Mouse (Mus musculus) hindbrain, embryonic 12.5 days (tissue): ENCODE results near the gene Pxylp1. TPM values are rescaled to one million over a fixed set of nuclear protein-coding genes. Genes with fewer than 3 reads are reported as not detected.

Experiments
- ATAC-seq: fragments of 200-750 bp; cut with Nextera tagmentation; 2 replicates; pipeline ENCODE4 v1.8.0; 2017; ENCODE audit warnings: moderate TSS enrichment; ENCODE audit not compliant: low FRiP score
- H3K27ac ChIP-seq: fragments of 300-500 bp; sonication (generic); 2 replicates; pipeline ENCODE4 v1.5.1; 2016; ENCODE audit warnings: mild to moderate bottlenecking
- H3K27me3 ChIP-seq: fragments of 300-500 bp; sonication (generic); 2 replicates; pipeline ENCODE4 v1.6.1; 2016; ENCODE audit warnings: mild to moderate bottlenecking
- H3K36me3 ChIP-seq: fragments of 300-500 bp; sonication (generic); 2 replicates; pipeline ENCODE4 v1.6.1; 2016; ENCODE audit warnings: mild to moderate bottlenecking
- H3K4me1 ChIP-seq: fragments of 300-500 bp; sonication (generic); 2 replicates; pipeline ENCODE4 v1.6.1; 2016
- H3K4me2 ChIP-seq: fragments of 300-500 bp; sonication (generic); replicated peaks from 2 replicates; pipeline ENCODE4 v1.6.1; 2016; ENCODE audit warnings: mild to moderate bottlenecking
- H3K4me3 ChIP-seq: fragments of 300-500 bp; sonication (generic); 2 replicates; pipeline ENCODE4 v1.5.1; 2016; ENCODE audit warnings: mild to moderate bottlenecking
- H3K9ac ChIP-seq: fragments of 300-500 bp; sonication (generic); 2 replicates; pipeline ENCODE4 v1.6.1; 2016; ENCODE audit warnings: mild to moderate bottlenecking, moderate library complexity
- H3K9me3 ChIP-seq: fragments of 300-500 bp; sonication (generic); replicated peaks from 2 replicates; pipeline ENCODE4 v1.6.1; 2016; ENCODE audit warnings: mild to moderate bottlenecking
- WGBS: fragments of 180-500 bp; shearing (Covaris S2); methylation state at CpG from one replicate; pipeline ENCODE4 v1.1.7; 2016; 5-methylcytosine and 5-hydroxymethylcytosine counted together
- polyA plus RNA-seq: library from polyadenylated mRNA; unstranded; fragments of >200 nt; fragmentation: Nextera tagmentation; extraction: Ambion mirVana; gene quantifications from 2 replicates; pipeline ENCODE4 v1.2.1, GENCODE M21; 2016

Pxylp1 gene
- polyA plus RNA-seq, 1 experiment from 2014 or later: 59.9 TPM

DNA sequence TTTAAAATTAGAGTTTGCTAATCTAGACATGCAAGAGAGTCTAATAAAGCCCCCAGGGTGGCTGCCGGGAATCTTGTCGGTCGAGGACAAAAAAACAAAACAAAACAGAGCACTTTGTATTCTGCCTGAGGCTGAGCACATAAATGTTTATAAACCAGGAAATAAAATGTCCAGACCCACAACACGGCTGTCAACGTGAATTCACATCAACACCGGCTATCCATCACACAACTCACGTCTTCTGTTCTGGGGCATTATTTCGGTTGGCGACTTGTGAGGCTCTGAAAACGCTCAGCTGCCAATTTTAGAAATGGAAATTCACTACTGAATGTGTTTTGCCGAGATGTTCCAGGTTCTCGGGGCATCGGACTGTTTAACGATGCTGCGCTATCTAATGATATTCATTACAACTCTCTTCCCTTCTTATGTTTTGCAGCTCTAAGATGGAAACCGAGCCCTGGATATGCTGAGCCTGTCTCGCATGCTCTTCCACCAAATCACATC, 61.6 kb downstream of the Pxylp1 start:
- 66% methylated on average over 17 of the region's 17 CpGs for WGBS
- H3K27me3 ChIP-seq: no peaks in the 10 kb centered on the region
- H3K9ac ChIP-seq: no peak overlapping the region
- no peak overlapping the region for H3K4me3 ChIP-seq
- H3K4me1 ChIP-seq: peaks cover 20% of the 10 kb centered on the region
- no peak for ATAC-seq
- no peak overlapping the region for H3K4me2 ChIP-seq
- peak overlapping the region; percentile 60; the same call in 1 of the 2 replicates for H3K27ac ChIP-seq
- peaks cover 6% of the 10 kb centered on the region for H3K36me3 ChIP-seq
- H3K9me3 ChIP-seq: no peaks in the 10 kb centered on the region

DNA sequence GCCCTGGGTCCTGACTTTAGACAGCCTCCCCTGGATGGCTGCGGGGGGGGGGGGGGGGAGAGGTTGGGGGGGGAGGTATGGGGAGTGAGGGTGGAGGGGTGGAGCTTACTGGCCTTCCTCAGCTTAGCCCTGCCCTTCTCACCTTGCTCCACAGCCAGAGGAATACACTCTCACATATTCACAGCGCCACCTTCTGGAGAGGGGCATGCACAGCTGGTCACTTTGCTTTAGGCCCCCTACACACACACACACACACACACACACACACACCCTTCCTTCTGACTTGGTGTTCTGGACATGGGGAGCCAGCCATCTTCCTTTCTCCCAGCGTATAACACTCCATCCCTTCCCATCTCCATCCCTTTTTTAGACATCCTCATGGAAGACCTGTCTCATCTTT, 62.8 kb downstream of the Pxylp1 start:
- 87% methylated on average over 2 of the region's 3 CpGs for WGBS
- no peak overlapping the region for H3K27ac ChIP-seq
- no peak for ATAC-seq

DNA sequence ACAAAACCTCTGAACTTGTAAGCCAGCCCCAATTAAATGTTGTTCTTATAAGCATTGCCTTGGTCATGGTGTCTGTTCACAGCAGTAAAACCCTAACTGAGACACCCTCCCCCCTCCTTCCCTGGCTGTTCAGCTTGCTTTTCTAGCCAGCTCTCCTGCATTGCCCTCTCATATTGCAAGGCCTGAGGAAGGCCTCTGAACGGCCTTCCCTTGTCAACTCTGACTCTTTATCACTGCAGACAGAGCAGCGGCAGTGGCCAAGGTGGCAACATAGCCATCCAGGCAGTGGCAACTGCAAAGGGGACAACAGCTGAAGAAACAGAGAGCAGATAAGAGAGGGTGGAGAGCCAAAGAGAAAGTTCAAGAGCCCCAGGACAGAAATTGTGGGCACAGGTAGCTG, 64.4 kb downstream of the Pxylp1 start:
- peaks cover 14% of the 10 kb centered on the region for H3K4me1 ChIP-seq
- H3K9ac ChIP-seq: no peak overlapping the region
- ATAC-seq: no peak
- no peaks in the 10 kb centered on the region for H3K9me3 ChIP-seq
- no peaks in the 10 kb centered on the region for H3K27me3 ChIP-seq
- H3K27ac ChIP-seq: no peak overlapping the region
- H3K36me3 ChIP-seq: peaks cover 19% of the 10 kb centered on the region
- 75% methylated on average over 2 of the region's 2 CpGs for WGBS
- H3K4me2 ChIP-seq: no peak overlapping the region
- H3K4me3 ChIP-seq: no peak overlapping the region

More for the DNA sequence above, 62.8 kb downstream of the Pxylp1 start:
- Histone ChIP-seq H3K4me1 (peaks cover 20% of the 10 kb centered on the region), H3K4me3 (no peak overlapping the region), H3K9me3 (no peaks in the 10 kb centered on the region), H3K9ac (no peak overlapping the region), H3K4me2 (no peak overlapping the region), H3K36me3 (peaks cover 15% of the 10 kb centered on the region), H3K27me3 (no peaks in the 10 kb centered on the region)

- H3K27ac ChIP-seq: no peak overlapping the region
- no peaks in the 10 kb centered on the region for H3K9me3 ChIP-seq
- peaks cover 19% of the 10 kb centered on the region for H3K36me3 ChIP-seq
- H3K4me1 ChIP-seq: peaks cover 8% of the 10 kb centered on the region; the same call in 1 of the 2 replicates
- 73% methylated on average over 12 of the region's 12 CpGs for WGBS
- no peak overlapping the region for H3K9ac ChIP-seq
- no peak overlapping the region for H3K4me2 ChIP-seq
- no peak overlapping the region for H3K4me3 ChIP-seq
- ATAC-seq: no peak
- H3K27me3 ChIP-seq: no peaks in the 10 kb centered on the region
Observed at GRCm38 (mm10) chr9:96827002-96827785, 65.3 kb downstream of the Pxylp1 start.

DNA sequence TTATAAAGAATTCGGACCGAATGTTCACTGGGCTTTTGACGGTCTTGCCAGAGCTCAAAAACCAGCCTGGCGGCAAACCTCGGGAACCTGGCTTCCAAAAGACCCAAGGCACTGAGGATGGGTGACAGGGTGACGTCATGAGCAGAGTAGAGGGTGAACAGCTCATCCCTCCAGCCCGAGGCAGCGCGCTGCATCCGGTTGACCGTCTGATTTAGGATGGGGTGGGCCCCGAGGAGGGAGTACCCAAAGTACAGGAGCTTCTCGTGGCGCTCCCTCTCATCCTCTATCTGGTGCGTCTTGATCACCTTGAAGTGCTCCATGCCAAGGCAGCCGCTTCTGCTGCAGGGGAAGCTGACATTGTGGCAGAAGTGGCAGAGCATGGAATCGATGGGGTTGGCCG, 67.6 kb downstream of the Pxylp1 start:
- no peaks in the 10 kb centered on the region for H3K9me3 ChIP-seq
- H3K9ac ChIP-seq: no peak overlapping the region
- H3K4me1 ChIP-seq: no peaks in the 10 kb centered on the region
- 95% methylated on average over 18 of the region's 18 CpGs for WGBS
- H3K27ac ChIP-seq: no peak overlapping the region
- no peak for ATAC-seq
- no peak overlapping the region for H3K4me2 ChIP-seq
- peaks cover 19% of the 10 kb centered on the region for H3K36me3 ChIP-seq
- no peaks in the 10 kb centered on the region for H3K27me3 ChIP-seq
- no peak overlapping the region for H3K4me3 ChIP-seq

- no peak overlapping the region for H3K27ac ChIP-seq
- H3K9me3 ChIP-seq: no peaks in the 10 kb centered on the region
- ATAC-seq: no peak
- no peaks in the 10 kb centered on the region for H3K27me3 ChIP-seq
- H3K4me2 ChIP-seq: no peak overlapping the region
- no peak overlapping the region for H3K4me3 ChIP-seq
- no peak overlapping the region for H3K9ac ChIP-seq
- peaks cover 17% of the 10 kb centered on the region for H3K36me3 ChIP-seq
- WGBS: 84% methylated on average over 12 of the region's 12 CpGs
- peaks cover under 1% of the 10 kb centered on the region; the same call in 1 of the 2 replicates for H3K4me1 ChIP-seq
Observed at GRCm38 (mm10) chr9:96824026-96824425, 68.4 kb downstream of the Pxylp1 start.

GRCm38 (mm10) chr9:96823541-96823940, 68.9 kb downstream of the Pxylp1 start:
- Histone ChIP-seq H3K27me3 (no peaks in the 10 kb centered on the region), H3K4me1 (peaks cover 4% of the 10 kb centered on the region), H3K4me2 (no peak overlapping the region), H3K9ac (no peak overlapping the region), H3K9me3 (no peaks in the 10 kb centered on the region), H3K4me3 (no peak overlapping the region), H3K27ac (no peak overlapping the region), H3K36me3 (peaks cover 14% of the 10 kb centered on the region)
- no peak for ATAC-seq
- WGBS: 83% methylated on average over 5 of the region's 5 CpGs

DNA sequence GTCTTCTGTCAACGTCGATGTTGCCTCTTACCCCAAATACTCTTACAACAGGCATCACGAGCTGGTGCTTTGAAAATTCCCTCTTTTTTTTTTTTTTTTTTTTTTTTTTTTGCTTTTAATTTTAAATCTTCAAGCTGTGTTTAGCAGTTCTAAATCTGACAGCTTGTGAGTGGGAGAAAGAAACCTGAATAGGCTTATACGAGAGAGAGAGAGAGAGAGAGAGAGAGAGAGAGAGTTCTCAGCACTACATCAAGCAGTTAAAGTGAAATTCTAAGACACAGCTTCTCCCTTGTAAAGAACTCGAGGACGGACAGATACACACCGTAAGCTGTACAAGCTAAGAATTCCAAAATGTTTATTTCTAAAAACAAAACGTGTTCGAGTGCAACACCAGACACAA, 69.5 kb downstream of the Pxylp1 start:
- no peaks in the 10 kb centered on the region for H3K27me3 ChIP-seq
- ATAC-seq: no peak
- H3K9me3 ChIP-seq: no peaks in the 10 kb centered on the region
- H3K4me3 ChIP-seq: no peak overlapping the region
- H3K4me2 ChIP-seq: no peak overlapping the region
- H3K27ac ChIP-seq: no peak overlapping the region
- 87% methylated on average over 9 of the region's 9 CpGs for WGBS
- peaks cover 13% of the 10 kb centered on the region for H3K36me3 ChIP-seq
- no peak overlapping the region for H3K9ac ChIP-seq
- peaks cover 4% of the 10 kb centered on the region for H3K4me1 ChIP-seq

- no peaks in the 10 kb centered on the region for H3K36me3 ChIP-seq
- no peak overlapping the region for H3K4me3 ChIP-seq
- no peak overlapping the region for H3K4me2 ChIP-seq
- H3K27me3 ChIP-seq: no peaks in the 10 kb centered on the region
- 66% methylated on average over 11 of the region's 11 CpGs for WGBS
- 0 out of 2 replicates have a peak, but pooled peaks cover 2% of the 10 kb centered on the region for H3K9me3 ChIP-seq
- ATAC-seq: peak; percentile 68
- 0 out of 2 replicates have a peak overlapping the region, but pooled peaks have one; percentile 12 for H3K27ac ChIP-seq
- peaks cover 4% of the 10 kb centered on the region for H3K4me1 ChIP-seq
- H3K9ac ChIP-seq: no peak overlapping the region
Observed at GRCm38 (mm10) chr9:96818822-96819481, 73.5 kb downstream of the Pxylp1 start.

DNA sequence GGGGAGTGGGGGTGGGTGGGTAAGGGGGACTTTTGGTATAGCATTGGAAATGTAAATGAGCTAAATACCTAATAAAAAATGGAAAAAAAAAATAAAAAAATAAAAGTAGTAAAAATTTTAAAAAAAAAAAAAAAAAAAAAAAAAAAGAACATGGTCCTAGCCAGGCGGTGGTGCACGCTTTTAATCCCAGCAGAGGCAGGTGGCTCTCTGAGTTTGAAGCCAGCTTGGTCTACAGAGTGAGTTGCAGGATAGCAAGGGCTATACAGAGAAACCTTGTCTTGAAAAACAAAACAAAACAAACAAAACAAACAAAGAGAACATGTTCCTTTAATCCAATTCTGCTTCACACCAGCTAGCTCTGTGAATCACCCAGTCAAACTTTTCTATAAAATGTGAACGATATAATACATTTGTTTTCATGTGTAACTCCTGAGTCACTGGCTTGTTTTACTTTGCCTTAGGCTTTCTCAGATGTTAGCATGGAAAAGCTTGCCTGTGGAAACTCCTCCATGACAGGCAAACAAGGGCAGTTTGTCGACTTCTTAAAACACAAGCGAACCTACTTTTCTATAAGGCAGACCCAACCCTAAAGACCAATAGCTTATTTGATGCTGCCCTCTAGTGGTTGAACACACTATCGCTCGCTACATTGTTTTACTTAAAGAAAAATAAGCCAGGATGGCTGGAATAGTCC, 74.2 kb downstream of the Pxylp1 start:
- Histone ChIP-seq H3K4me3 (no peak overlapping the region), H3K4me2 (no peak overlapping the region), H3K4me1 (peaks cover 4% of the 10 kb centered on the region), H3K9ac (no peak overlapping the region), H3K27ac (no peak overlapping the region), H3K9me3 (0 out of 2 replicates have a peak, but pooled peaks cover 2% of the 10 kb centered on the region), H3K36me3 (no peaks in the 10 kb centered on the region), H3K27me3 (no peaks in the 10 kb centered on the region)
- WGBS: 35% methylated on average over 7 of the region's 7 CpGs
- peak; percentile 64 for ATAC-seq

GRCm38 (mm10) chr9:96811996-96812395, 80.5 kb downstream of the Pxylp1 start:
- no peak overlapping the region for H3K9ac ChIP-seq
- no peak overlapping the region for H3K4me2 ChIP-seq
- H3K4me1 ChIP-seq: no peaks in the 10 kb centered on the region
- H3K4me3 ChIP-seq: no peak overlapping the region
- ATAC-seq: no peak
- 42% methylated on average over 4 of the region's 4 CpGs for WGBS
- 0 out of 2 replicates have a peak, but pooled peaks cover 2% of the 10 kb centered on the region for H3K9me3 ChIP-seq
- H3K27me3 ChIP-seq: no peaks in the 10 kb centered on the region
- H3K36me3 ChIP-seq: no peaks in the 10 kb centered on the region
- H3K27ac ChIP-seq: no peak overlapping the region
